Mouse (Mus musculus): ENCODE data around the gene Poll.

DNA sequence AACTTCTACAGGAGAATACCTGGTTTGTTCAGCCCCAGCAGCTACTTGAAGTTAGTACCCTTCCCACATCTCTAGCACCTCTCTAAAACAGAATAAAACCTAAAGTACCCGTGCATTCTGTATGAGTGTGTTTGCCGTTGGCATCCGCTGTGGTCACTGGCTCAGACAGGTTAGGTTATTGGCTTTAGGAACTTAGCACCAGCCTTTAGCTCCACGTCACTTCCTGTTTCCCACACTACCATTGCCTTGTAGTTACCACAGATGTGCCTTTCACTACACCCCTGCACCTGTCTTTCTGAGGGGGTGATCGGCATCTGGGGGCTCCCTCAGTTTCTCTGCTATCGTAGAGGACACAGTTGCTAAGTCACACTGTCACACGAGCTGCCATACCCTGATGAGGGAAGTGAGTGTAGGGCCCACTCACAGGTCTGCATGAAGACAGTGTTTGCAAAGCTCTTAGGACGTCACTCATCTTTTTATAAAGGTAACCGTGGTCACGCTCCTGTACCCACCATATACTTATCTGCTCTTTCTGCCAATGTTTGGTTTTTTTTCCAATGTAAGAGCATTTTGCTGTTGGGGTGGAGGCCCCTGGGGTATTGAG lies 32.3 kb downstream of the Poll start:
- TF ChIP-seq CTCF (IDR thresholded peaks at IDR 0.05; ENCODE audit: borderline replicate concordance, insufficient read depth, low read depth, low read length) (no peak), POLR2A (IDR thresholded peaks at IDR 0.05; ENCODE audit: borderline replicate concordance, insufficient read depth, low read length) (no peak)
